Mouse (Mus musculus) liver, adult 2 months (tissue): ENCODE results near the gene Gm8439. TPM values are rescaled to one million over a fixed set of nuclear protein-coding genes. Genes with fewer than 3 reads are reported as not detected.

Source experiments
- DNase-seq: peaks from one replicate; pipeline ENCODE4 v3.0.0-alpha.2; 2011; ENCODE audit warnings: low read depth, low spot score; ENCODE audit errors: extremely low read depth
- H3K27ac ChIP-seq: fragments of 200-500 bp; replicated peaks from 2 replicates; pipeline ENCODE4 v1.5.1; 2012; ENCODE audit warnings: low read depth, mild to moderate bottlenecking, control low read depth, inconsistent platforms, low read length; ENCODE audit not compliant: insufficient read depth
- H3K27me3 ChIP-seq: fragments of 200-500 bp; 2 replicates; pipeline ENCODE4 v1.6.1; 2012; ENCODE audit warnings: mild to moderate bottlenecking, moderate library complexity, low read length, inconsistent platforms; ENCODE audit not compliant: control insufficient read depth, insufficient read depth
- H3K36me3 ChIP-seq: fragments of 200-500 bp; 2 replicates; pipeline ENCODE4 v1.6.1; 2012; ENCODE audit warnings: low read length, inconsistent platforms; ENCODE audit not compliant: control insufficient read depth, insufficient read depth
- H3K4me1 ChIP-seq: fragments of 200-500 bp; 2 replicates; pipeline ENCODE4 v1.6.1; 2011; ENCODE audit warnings: low read length; ENCODE audit not compliant: control insufficient read depth, insufficient read depth
- H3K4me3 ChIP-seq: fragments of 200-500 bp; 2 replicates; pipeline ENCODE4 v1.5.1; 2011; ENCODE audit warnings: low read depth, mild to moderate bottlenecking, control low read depth, low read length, moderate library complexity; ENCODE audit not compliant: insufficient read depth
- H3K79me2 ChIP-seq: fragments of 200-500 bp; 2 replicates; pipeline ENCODE4 v1.6.1; 2012; ENCODE audit warnings: inconsistent platforms, mild to moderate bottlenecking, low read length, moderate library complexity; ENCODE audit not compliant: control insufficient read depth, insufficient read depth
- H3K9ac ChIP-seq: fragments of 200-500 bp; 2 replicates; pipeline ENCODE4 v1.6.1; 2012; ENCODE audit warnings: low read depth, mild to moderate bottlenecking, control low read depth, inconsistent platforms, low read length
- CTCF ChIP-seq: fragments of 200-500 bp; IDR thresholded peaks from 2 replicates; pipeline ENCODE4 v1.5.1; 2011; ENCODE audit warnings: low read depth, low read length, control low read depth
- POLR2A ChIP-seq: fragments of 200-500 bp; IDR thresholded peaks from 2 replicates; pipeline ENCODE4 v1.6.1; 2011; ENCODE audit warnings: low read length, control low read depth; ENCODE audit not compliant: insufficient read depth; ENCODE audit errors: extremely low read depth
- WGBS: fragments of 180-500 bp; shearing (Covaris S2); methylation state at CpG from one replicate; pipeline ENCODE4 v1.1.7; 2018; 5-methylcytosine and 5-hydroxymethylcytosine counted together
- polyA plus RNA-seq: library from polyadenylated mRNA; depleted of rRNA; stranded (reverse); fragments of >200 nt; gene quantifications from 2 replicates; pipeline ENCODE4 v1.2.3, GENCODE M21; 2012
- total RNA-seq: library from RNA; depleted of rRNA; stranded (reverse); fragments of >200 nt; gene quantifications from 2 replicates; pipeline ENCODE4 v1.2.3, GENCODE M21; 2014

The Gm8439 gene
- total and polyA plus RNA-seq, 2 experiments, result not detected

GRCm38 (mm10) chr4:120601774-120602173 is 13.2 kb downstream of the Gm8439 start:
- no peak overlapping the region for H3K9ac ChIP-seq
- no peak for TF ChIP-seq POLR2A
- TF ChIP-seq CTCF, result no peak
- no peaks in the 10 kb centered on the region for H3K79me2 ChIP-seq
- H3K27me3 ChIP-seq, result no peaks in the 10 kb centered on the region
- no peak for DNase-seq
- no peaks in the 10 kb centered on the region for H3K36me3 ChIP-seq
- no peak overlapping the region for H3K27ac ChIP-seq
- H3K4me3 ChIP-seq, result no peak overlapping the region
- H3K4me1 ChIP-seq, result no peaks in the 10 kb centered on the region
- WGBS, result 73% methylated on average over 1 of the region's 1 CpGs

- Histone ChIP-seq H3K27me3 (no peaks in the 10 kb centered on the region), H3K9ac (no peak overlapping the region), H3K36me3 (no peaks in the 10 kb centered on the region), H3K4me3 (no peak overlapping the region), H3K79me2 (no peaks in the 10 kb centered on the region), H3K4me1 (no peaks in the 10 kb centered on the region), H3K27ac (no peak overlapping the region)
- WGBS, result 81% methylated on average over 3 of the region's 3 CpGs
- TF ChIP-seq POLR2A (no peak), CTCF (no peak)
- no peak for DNase-seq
Observed at GRCm38 (mm10) chr4:120602669-120603068, 14.1 kb downstream of the Gm8439 start.

GRCm38 (mm10) chr4:120606941-120607340 is 18.4 kb downstream of the Gm8439 start:
- H3K79me2 ChIP-seq, result no peaks in the 10 kb centered on the region
- TF ChIP-seq CTCF (no peak), POLR2A (no peak)
- no peaks in the 10 kb centered on the region for H3K36me3 ChIP-seq
- DNase-seq, result no peak
- H3K27ac ChIP-seq, result no peak overlapping the region
- WGBS, result 42% methylated on average over 3 of the region's 3 CpGs
- H3K4me3 ChIP-seq, result no peak overlapping the region
- H3K4me1 ChIP-seq, result no peaks in the 10 kb centered on the region
- H3K9ac ChIP-seq, result no peak overlapping the region
- H3K27me3 ChIP-seq, result no peaks in the 10 kb centered on the region

GRCm38 (mm10) chr4:120611005-120611404 is 22.5 kb downstream of the Gm8439 start:
- TF ChIP-seq POLR2A, result no peak
- TF ChIP-seq CTCF, result no peak

GRCm38 (mm10) chr4:120612304-120613080 is 23.9 kb downstream of the Gm8439 start:
- WGBS, result 68% methylated on average over 9 of the region's 9 CpGs
- TF ChIP-seq CTCF, result no peak
- no peak for TF ChIP-seq POLR2A
- no peaks in the 10 kb centered on the region for H3K4me1 ChIP-seq
- H3K9ac ChIP-seq, result no peak overlapping the region
- no peaks in the 10 kb centered on the region for H3K36me3 ChIP-seq
- no peak overlapping the region for H3K4me3 ChIP-seq
- no peak for DNase-seq
- no peak overlapping the region for H3K27ac ChIP-seq
- H3K27me3 ChIP-seq, result no peaks in the 10 kb centered on the region
- H3K79me2 ChIP-seq, result no peaks in the 10 kb centered on the region

More at GRCm38 (mm10) chr4:120611005-120611404, 22.5 kb downstream of the Gm8439 start:
- Histone ChIP-seq H3K9ac (no peak overlapping the region), H3K27ac (no peak overlapping the region), H3K36me3 (no peaks in the 10 kb centered on the region), H3K4me3 (no peak overlapping the region), H3K79me2 (no peaks in the 10 kb centered on the region), H3K27me3 (no peaks in the 10 kb centered on the region), H3K4me1 (no peaks in the 10 kb centered on the region)
- WGBS, result 98% methylated on average over 3 of the region's 3 CpGs
- no peak for DNase-seq

GRCm38 (mm10) chr4:120613691-120614329 is 25.3 kb downstream of the Gm8439 start:
- no peaks in the 10 kb centered on the region for H3K27me3 ChIP-seq
- whole genome bisulfite sequencing, result 80% methylated on average over 8 of the region's 8 CpGs
- H3K27ac ChIP-seq, result no peak overlapping the region
- H3K36me3 ChIP-seq, result no peaks in the 10 kb centered on the region
- no peak for DNase-seq
- H3K9ac ChIP-seq, result no peak overlapping the region
- no peaks in the 10 kb centered on the region for H3K79me2 ChIP-seq
- H3K4me3 ChIP-seq, result no peak overlapping the region
- H3K4me1 ChIP-seq, result no peaks in the 10 kb centered on the region
- TF ChIP-seq POLR2A (no peak), CTCF (no peak)
